Mouse (Mus musculus) liver, postnatal 0 days (tissue): ENCODE data around the gene Ddx27. TPM values are rescaled to one million over a fixed set of nuclear protein-coding genes. Genes with fewer than 3 reads are reported as not detected.

Experiments
- ATAC-seq: fragments of 200-750 bp; cut with Nextera tagmentation; 2 replicates; pipeline ENCODE4 v1.8.0; 2017; ENCODE audit warnings: mild to moderate bottlenecking, moderate library complexity
- DNase-seq: peaks from one replicate; pipeline ENCODE4 v3.0.0-alpha.2; 2016
- H3K27ac ChIP-seq: fragments of 300-500 bp; sonication (generic); 2 replicates; pipeline ENCODE4 v1.5.1; 2014; ENCODE audit warnings: antibody characterized with exemption, moderate library complexity, mild to moderate bottlenecking, low read depth
- H3K27me3 ChIP-seq: fragments of 300-500 bp; sonication (generic); 2 replicates; pipeline ENCODE4 v1.6.1; 2014; ENCODE audit warnings: low read length, control low read depth, mixed read lengths; ENCODE audit not compliant: insufficient read depth
- H3K36me3 ChIP-seq: fragments of 300-500 bp; sonication (generic); replicated peaks from 2 replicates; pipeline ENCODE4 v1.6.1; 2014; ENCODE audit warnings: mild to moderate bottlenecking, control low read depth, low read length, moderate library complexity, mixed read lengths; ENCODE audit not compliant: insufficient read depth
- H3K4me1 ChIP-seq: fragments of 300-500 bp; sonication (generic); 2 replicates; pipeline ENCODE4 v1.6.1; 2014; ENCODE audit warnings: antibody characterized with exemption, mild to moderate bottlenecking, control low read depth; ENCODE audit not compliant: insufficient read depth
- H3K4me2 ChIP-seq: fragments of 300-500 bp; sonication (generic); 2 replicates; pipeline ENCODE4 v1.6.1; 2014; ENCODE audit warnings: low read depth, mild to moderate bottlenecking, low read length, moderate library complexity, mixed read lengths
- H3K4me3 ChIP-seq: fragments of 300-500 bp; sonication (generic); 2 replicates; pipeline ENCODE4 v1.5.1; 2014; ENCODE audit warnings: low read depth, low read length
- H3K9ac ChIP-seq: fragments of 300-500 bp; sonication (generic); replicated peaks from 2 replicates; pipeline ENCODE4 v1.6.1; 2014; ENCODE audit warnings: mild to moderate bottlenecking, moderate library complexity
- H3K9me3 ChIP-seq: fragments of 300-500 bp; sonication (generic); 2 replicates; pipeline ENCODE4 v1.6.1; 2016; ENCODE audit warnings: mild to moderate bottlenecking, control low read depth, low read length, mixed read lengths
- CTCF ChIP-seq: sonication (generic); IDR thresholded peaks from 2 replicates; pipeline ENCODE4 v1.5.1; 2016; ENCODE audit warnings: antibody characterized with exemption, low read depth
- EP300 ChIP-seq: IDR thresholded peaks from 2 replicates; pipeline ENCODE4 v1.6.1; 2016; ENCODE audit warnings: antibody characterized with exemption, low read depth, mild to moderate bottlenecking
- WGBS: fragments of 180-500 bp; shearing (Covaris S2); extraction: QIAGEN DNeasy Blood & Tissue Kit; methylation state at CpG from one replicate; pipeline ENCODE4 v1.1.7; 2014; ENCODE audit not compliant: insufficient replicate concordance; 5-methylcytosine and 5-hydroxymethylcytosine counted together
- polyA plus RNA-seq: library from polyadenylated mRNA; unstranded; fragments of >200 nt; fragmentation: Nextera tagmentation; extraction: Ambion mirVana; gene quantifications from 2 replicates; pipeline ENCODE4 v1.2.1, GENCODE M21; 2015

The Ddx27 gene
- 19.2 and 21.9 TPM in 2 replicates for polyA plus RNA-seq

DNA sequence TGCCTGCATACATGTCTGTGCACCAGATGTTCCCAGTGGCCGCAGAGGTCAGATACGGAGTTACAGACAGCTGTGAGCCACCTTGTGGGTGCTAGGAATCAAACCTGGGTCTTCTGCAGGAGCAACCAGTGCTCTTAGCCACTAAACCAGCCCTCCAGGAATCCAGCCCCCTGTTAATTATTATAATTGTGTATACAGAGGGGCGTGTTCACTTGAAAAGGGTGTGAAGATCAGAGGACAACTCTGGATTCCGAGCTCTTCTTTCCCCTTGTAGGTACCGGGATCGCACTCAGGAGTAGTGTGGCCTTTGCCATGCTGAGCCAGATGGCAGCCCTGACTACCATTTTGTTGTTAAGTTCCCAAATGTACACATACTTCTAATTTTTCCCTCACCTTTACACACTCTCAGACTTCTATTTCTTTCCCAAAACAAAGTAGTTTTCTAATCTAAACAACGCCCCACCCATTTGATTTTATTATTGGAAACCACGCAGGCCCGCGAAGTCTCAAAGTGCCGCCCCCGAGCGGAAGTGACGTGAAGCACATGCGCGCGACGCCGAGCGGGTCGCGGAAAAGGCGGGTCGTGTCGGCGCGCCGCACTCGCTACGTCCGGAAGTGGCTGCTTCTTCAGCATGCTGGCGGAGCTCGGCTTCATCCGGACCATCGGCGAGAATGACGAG, at the start of gene Ddx27:
Ddx27 (plus strand) TSS at position 492 of the 680 bp plus-strand sequence.
- H3K36me3 ChIP-seq, result peaks cover 19% of the 10 kb centered on the region
- DNase-seq (peak; percentile 96), ATAC-seq (peak; percentile 94)
- peak within 1 kb of the TSS; percentile 93 for H3K4me2 ChIP-seq
- no peaks in the 10 kb centered on the region for H3K9me3 ChIP-seq
- H3K4me3 ChIP-seq, result peak within 1 kb of the TSS; percentile 88
- H3K27ac ChIP-seq, result peak within 1 kb of the TSS; percentile 82
- TF ChIP-seq CTCF (0 out of 2 replicates have a peak, but pooled peaks have one; percentile 5), EP300 (peak; percentile 81)
- H3K27me3 ChIP-seq, result no peaks in the 10 kb centered on the region
- peak within 1 kb of the TSS; percentile 81 for H3K9ac ChIP-seq
- WGBS, result 3% methylated on average over 37 of the region's 37 CpGs
- peaks cover 21% of the 10 kb centered on the region for H3K4me1 ChIP-seq

DNA sequence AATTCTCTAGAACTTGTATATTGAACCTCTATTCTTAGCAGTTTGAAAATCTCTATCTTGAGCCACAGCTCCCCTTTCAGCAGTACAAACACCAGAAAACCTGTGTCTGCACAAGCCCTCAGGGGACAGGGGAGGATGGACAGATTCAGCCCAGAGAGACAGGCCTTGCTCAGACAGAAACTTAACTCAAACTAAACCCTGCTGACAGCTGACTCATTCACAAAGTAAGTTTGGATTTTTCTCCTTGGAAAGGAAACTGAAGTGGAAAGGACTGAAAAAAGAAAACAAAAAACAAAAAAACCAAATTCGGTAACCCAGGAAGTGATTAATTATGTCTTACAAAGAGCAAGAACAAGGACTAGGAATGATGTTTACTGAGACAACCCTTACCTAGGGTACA, 41.8 kb upstream of the Ddx27 start:
- H3K9ac ChIP-seq, result no peak overlapping the region
- no peak for TF ChIP-seq EP300
- TF ChIP-seq CTCF, result no peak
- no peaks in the 10 kb centered on the region for H3K36me3 ChIP-seq
- H3K9me3 ChIP-seq, result no peaks in the 10 kb centered on the region
- 63% methylated on average over 1 of the region's 1 CpGs for WGBS
- DNase-seq (no peak), ATAC-seq (no peak)
- no peak overlapping the region for H3K27ac ChIP-seq
- no peak overlapping the region for H3K4me2 ChIP-seq
- peaks cover 46% of the 10 kb centered on the region for H3K4me1 ChIP-seq
- H3K27me3 ChIP-seq, result no peaks in the 10 kb centered on the region
- no peak overlapping the region for H3K4me3 ChIP-seq

DNA sequence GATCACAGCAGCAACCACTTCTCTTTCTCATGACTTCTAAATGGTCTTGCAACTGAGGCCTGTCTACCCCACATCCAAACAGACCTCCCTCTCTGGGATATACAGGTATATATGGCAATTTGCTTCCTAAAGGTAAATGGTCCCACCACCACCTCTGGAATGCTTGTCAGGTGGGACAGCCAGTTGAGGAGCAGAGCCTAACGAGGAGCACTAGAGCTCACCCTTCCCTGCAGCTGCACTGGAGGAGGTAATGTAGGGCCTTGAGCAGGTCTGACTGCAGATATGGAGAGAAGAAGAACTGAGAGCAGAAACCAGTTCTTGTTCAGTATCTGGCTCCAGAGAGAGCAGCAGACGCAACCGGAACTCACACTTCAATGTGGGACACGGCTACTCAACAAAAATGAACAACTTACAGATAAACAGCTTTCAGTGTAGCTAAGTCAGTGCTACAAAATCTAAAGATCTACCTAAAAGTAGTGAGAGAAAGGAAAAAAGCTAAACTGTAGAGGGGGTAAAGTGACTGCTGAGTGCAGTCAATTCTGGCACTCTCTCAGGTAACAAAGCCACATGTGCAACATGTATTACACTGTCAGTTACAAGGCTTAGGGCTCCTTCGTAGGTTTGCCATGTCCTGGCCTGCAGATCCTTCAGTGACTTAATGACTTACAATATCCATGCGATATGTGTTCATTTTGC, 40.7 kb upstream of the Ddx27 start:
- Histone ChIP-seq H3K27ac (peak overlapping the region; percentile 25), H3K4me2 (no peak overlapping the region), H3K9ac (0 out of 2 replicates have a peak overlapping the region, but pooled peaks have one; percentile 5), H3K4me1 (peaks cover 46% of the 10 kb centered on the region), H3K9me3 (no peaks in the 10 kb centered on the region), H3K27me3 (no peaks in the 10 kb centered on the region), H3K36me3 (no peaks in the 10 kb centered on the region), H3K4me3 (no peak overlapping the region)
- 55% methylated on average over 6 of the region's 6 CpGs for WGBS
- DNase-seq (no peak), ATAC-seq (no peak)
- TF ChIP-seq CTCF, result no peak
- TF ChIP-seq EP300, result no peak

DNA sequence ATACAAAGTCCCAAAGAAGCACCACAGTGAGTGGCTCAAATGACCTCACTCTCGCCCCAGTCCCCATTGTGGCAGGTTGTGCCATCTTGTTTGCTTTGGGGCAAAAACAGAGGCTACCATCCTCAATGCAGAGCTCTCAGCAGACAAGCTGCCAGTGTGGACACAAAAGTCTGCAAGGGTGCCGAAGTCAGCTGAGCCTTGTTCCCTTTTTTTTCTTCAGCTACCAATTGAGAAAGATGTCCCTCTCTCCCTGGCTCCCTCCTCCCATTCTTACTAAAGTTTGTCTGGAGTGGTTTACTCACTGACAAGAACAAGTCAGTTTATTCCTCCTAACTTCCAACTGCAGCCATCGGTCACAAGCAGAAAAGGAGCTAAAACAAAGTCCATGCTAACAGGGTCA, 38.6 kb upstream of the Ddx27 start:
- DNase-seq, result peak; percentile 29
- Histone ChIP-seq H3K4me3 (no peak overlapping the region), H3K9ac (no peak overlapping the region; the same call in 1 of the 2 replicates), H3K27me3 (no peaks in the 10 kb centered on the region), H3K27ac (peak overlapping the region; percentile 44), H3K36me3 (no peaks in the 10 kb centered on the region), H3K9me3 (no peaks in the 10 kb centered on the region), H3K4me1 (peaks cover 46% of the 10 kb centered on the region), H3K4me2 (peak overlapping the region; percentile 24; the same call in 1 of the 2 replicates)
- 34% methylated on average over 3 of the region's 3 CpGs for WGBS
- no peak for TF ChIP-seq EP300
- no peak for TF ChIP-seq CTCF
- ATAC-seq, result peak; percentile 25; the same call in 1 of the 2 replicates

DNA sequence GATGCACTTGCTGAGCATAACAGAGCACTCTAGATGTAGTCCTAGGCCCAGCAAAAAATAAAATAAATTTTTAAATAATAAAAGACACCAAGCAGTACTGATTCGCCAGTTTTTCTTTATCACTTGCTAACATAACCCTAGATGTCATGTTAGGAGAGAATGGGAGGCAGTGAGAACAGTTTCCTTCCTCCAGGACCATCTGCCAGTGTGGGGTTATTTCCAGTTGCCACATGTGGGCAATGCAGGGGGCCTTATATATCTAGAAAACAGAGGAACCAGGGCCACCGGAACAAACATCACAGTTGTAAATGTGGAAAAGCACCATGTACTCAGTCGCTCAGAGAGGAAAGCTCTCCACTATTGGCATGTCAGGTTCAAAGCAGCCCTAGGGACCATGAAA, 37.5 kb upstream of the Ddx27 start:
- Histone ChIP-seq H3K4me3 (no peak overlapping the region), H3K9me3 (no peaks in the 10 kb centered on the region), H3K36me3 (no peaks in the 10 kb centered on the region), H3K9ac (0 out of 2 replicates have a peak overlapping the region, but pooled peaks have one; percentile 21), H3K27ac (peak overlapping the region; percentile 44), H3K27me3 (no peaks in the 10 kb centered on the region), H3K4me1 (peaks cover 41% of the 10 kb centered on the region), H3K4me2 (no peak overlapping the region)
- ATAC-seq (no peak), DNase-seq (no peak)
- 29% methylated on average over 3 of the region's 3 CpGs for WGBS
- TF ChIP-seq CTCF, result no peak

DNA sequence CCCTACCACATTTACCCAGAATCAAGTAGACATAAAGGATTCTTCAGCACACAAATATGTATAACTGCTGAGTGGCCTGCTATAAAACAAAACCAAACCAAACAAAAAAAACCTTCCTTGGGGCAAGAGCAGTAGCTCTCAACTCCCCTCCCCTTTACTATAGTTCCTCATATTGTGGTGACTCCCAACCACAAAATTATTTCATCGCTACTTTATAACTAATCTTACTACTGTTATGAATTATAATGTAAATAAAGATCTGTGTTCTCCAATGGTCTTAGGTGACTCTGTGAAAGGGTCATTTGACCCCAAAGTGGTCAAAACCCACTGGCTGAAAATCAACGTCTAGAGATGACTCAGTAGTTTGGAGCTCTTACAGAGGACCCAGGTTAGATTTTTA, 34.8 kb upstream of the Ddx27 start:
- Histone ChIP-seq H3K9me3 (no peaks in the 10 kb centered on the region), H3K27me3 (no peaks in the 10 kb centered on the region), H3K9ac (no peak overlapping the region), H3K27ac (no peak overlapping the region), H3K4me1 (peaks cover 30% of the 10 kb centered on the region), H3K4me3 (no peak overlapping the region), H3K4me2 (no peak overlapping the region), H3K36me3 (no peaks in the 10 kb centered on the region)
- WGBS, result 52% methylated on average over 2 of the region's 2 CpGs
- ATAC-seq (no peak), DNase-seq (no peak)
- TF ChIP-seq EP300, result no peak
- no peak for TF ChIP-seq CTCF
